Mouse (Mus musculus) limb, embryonic 14.5 days (tissue): ENCODE measurements at regions not wholly inside any gene's neighbourhood (a gene's known extent, or its start where the extent isn't known, plus 50 kb on each side); places are given as distances from the start of the nearest gene placed in this dataset.

Source experiments
- ATAC-seq: fragments of 200-750 bp; cut with Nextera tagmentation; 2 replicates; pipeline ENCODE4 v1.8.0; 2017; ENCODE audit warnings: low read depth, moderate number of reproducible peaks, moderate TSS enrichment; ENCODE audit not compliant: low FRiP score
- DNase-seq: peaks from one replicate; pipeline ENCODE4 v3.0.0-alpha.2; 2015; ENCODE audit warnings: low spot score
- H3K27ac ChIP-seq: fragments of 300-500 bp; sonication (generic); replicated peaks from 2 replicates; pipeline ENCODE4 v1.5.1; 2014; ENCODE audit warnings: low read depth, mild to moderate bottlenecking, low read length, moderate library complexity, mixed read lengths
- H3K27me3 ChIP-seq: fragments of 300-500 bp; sonication (generic); 2 replicates; pipeline ENCODE4 v1.6.1; 2014; ENCODE audit warnings: low read length, mixed read lengths; ENCODE audit not compliant: control insufficient read depth, insufficient read depth
- H3K36me3 ChIP-seq: fragments of 300-500 bp; sonication (generic); 2 replicates; pipeline ENCODE4 v1.6.1; 2014; ENCODE audit warnings: mild to moderate bottlenecking, low read length, moderate library complexity, mixed read lengths; ENCODE audit not compliant: control insufficient read depth, insufficient read depth
- H3K4me1 ChIP-seq: fragments of 300-500 bp; sonication (generic); 2 replicates; pipeline ENCODE4 v1.6.1; 2014; ENCODE audit warnings: antibody characterized with exemption, low read length, mixed read lengths; ENCODE audit not compliant: control insufficient read depth, insufficient read depth
- H3K4me2 ChIP-seq: fragments of 300-500 bp; sonication (generic); replicated peaks from 2 replicates; pipeline ENCODE4 v1.6.1; 2014; ENCODE audit warnings: low read depth, mild to moderate bottlenecking, low read length, moderate library complexity; ENCODE audit not compliant: severe bottlenecking
- H3K4me3 ChIP-seq: fragments of 300-500 bp; sonication (generic); replicated peaks from 2 replicates; pipeline ENCODE4 v1.5.1; 2014; ENCODE audit warnings: low read length
- H3K9ac ChIP-seq: fragments of 300-500 bp; sonication (generic); 2 replicates; pipeline ENCODE4 v1.6.1; 2014; ENCODE audit warnings: mild to moderate bottlenecking, low read depth, low read length, moderate library complexity; ENCODE audit not compliant: severe bottlenecking
- H3K9me3 ChIP-seq: fragments of 300-500 bp; sonication (generic); 2 replicates; pipeline ENCODE4 v1.6.1; 2016; ENCODE audit warnings: low read length; ENCODE audit not compliant: control insufficient read depth
- POLR2A ChIP-seq: fragments of 200-500 bp; IDR thresholded peaks from 2 replicates; pipeline ENCODE4 v1.8.0; 2012; ENCODE audit warnings: inconsistent platforms, mild to moderate bottlenecking, moderate library complexity, borderline replicate concordance; ENCODE audit not compliant: insufficient read depth, insufficient read length; ENCODE audit errors: extremely low read depth
- WGBS: fragments of 180-500 bp; shearing (Covaris S2); extraction: QIAGEN DNeasy Blood & Tissue Kit; methylation state at CpG from one replicate; pipeline ENCODE4 v1.1.7; 2014; 5-methylcytosine and 5-hydroxymethylcytosine counted together

DNA sequence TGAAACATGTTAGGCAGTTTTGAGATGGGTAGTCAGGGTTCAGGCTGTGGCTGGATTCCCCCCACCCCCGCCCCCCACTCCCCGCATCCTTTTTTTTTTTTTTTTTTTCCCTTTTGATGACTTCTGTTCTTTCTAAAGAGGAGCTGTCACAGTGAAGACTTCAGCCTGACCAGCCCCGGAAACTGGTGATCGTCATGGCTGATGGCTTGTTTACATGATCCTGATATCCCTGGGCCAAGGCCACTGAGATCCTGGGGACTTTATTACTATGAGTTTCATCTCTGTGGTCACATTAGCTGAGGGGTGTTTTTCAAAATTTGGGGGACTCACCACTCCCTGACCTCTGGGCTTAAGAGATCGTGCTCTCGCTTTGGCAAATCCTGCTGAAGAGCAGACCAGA lies 275.9 kb upstream of the Zfp507 start:
- no peak for ATAC-seq
- whole genome bisulfite sequencing, result 57% methylated on average over 4 of the region's 6 CpGs

DNA sequence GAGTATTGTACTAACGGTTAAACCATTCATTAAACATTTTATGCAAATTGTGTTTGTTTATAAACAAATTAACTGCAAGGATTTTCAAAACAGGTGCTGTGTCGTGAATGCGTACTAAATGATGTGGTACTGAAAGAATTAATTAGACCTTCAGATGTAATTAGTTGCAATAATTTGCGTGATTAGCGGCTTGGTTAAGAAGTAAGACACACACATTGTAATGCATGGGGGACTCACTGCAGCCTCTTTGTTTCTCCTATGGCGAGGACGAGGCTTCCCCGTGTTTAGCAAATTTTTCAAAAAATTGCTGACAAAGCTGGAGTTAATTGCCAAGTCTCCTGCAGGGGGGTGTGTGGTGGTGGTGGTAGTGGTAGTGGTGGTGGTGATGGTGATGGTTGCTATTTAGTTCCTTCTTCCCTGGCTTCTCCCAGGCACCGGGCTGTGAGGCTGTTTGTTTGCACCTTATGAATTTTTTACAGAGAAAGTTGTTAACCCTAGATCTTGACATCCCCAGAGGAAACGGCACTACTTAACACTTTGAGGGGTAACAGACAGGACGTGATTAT lies 275.4 kb upstream of the Zfp507 start:
- peaks cover 26% of the 10 kb centered on the region for H3K4me1 ChIP-seq
- TF ChIP-seq POLR2A, result no peak
- no peaks in the 10 kb centered on the region for H3K9me3 ChIP-seq
- peaks cover 3% of the 10 kb centered on the region; the same call in 1 of the 2 replicates for H3K27me3 ChIP-seq
- H3K4me3 ChIP-seq, result no peak overlapping the region
- WGBS, result 42% methylated on average over 11 of the region's 11 CpGs
- no peak for ATAC-seq
- no peak overlapping the region for H3K9ac ChIP-seq
- no peak overlapping the region for H3K27ac ChIP-seq
- DNase-seq, result no peak
- H3K36me3 ChIP-seq, result no peaks in the 10 kb centered on the region
- no peak overlapping the region for H3K4me2 ChIP-seq

More for the DNA sequence above, 275.9 kb upstream of the Zfp507 start:
- Histone ChIP-seq H3K27ac (no peak overlapping the region), H3K9ac (no peak overlapping the region), H3K4me2 (no peak overlapping the region), H3K4me3 (no peak overlapping the region), H3K36me3 (no peaks in the 10 kb centered on the region), H3K9me3 (no peaks in the 10 kb centered on the region), H3K4me1 (peaks cover 22% of the 10 kb centered on the region), H3K27me3 (no peaks in the 10 kb centered on the region)
- TF ChIP-seq POLR2A, result no peak
- no peak for DNase-seq

- TF ChIP-seq POLR2A, result no peak
- H3K27me3 ChIP-seq, result peaks cover 8% of the 10 kb centered on the region; the same call in 1 of the 2 replicates
- no peaks in the 10 kb centered on the region for H3K9me3 ChIP-seq
- H3K4me1 ChIP-seq, result peaks cover 28% of the 10 kb centered on the region
- no peak overlapping the region for H3K4me3 ChIP-seq
- H3K36me3 ChIP-seq, result no peaks in the 10 kb centered on the region
- no peak overlapping the region for H3K4me2 ChIP-seq
- DNase-seq (peak; percentile 20), ATAC-seq (no peak)
- no peak overlapping the region for H3K9ac ChIP-seq
- no peak overlapping the region for H3K27ac ChIP-seq
- WGBS, result 48% methylated on average over 2 of the region's 2 CpGs
These were observed 274.5 kb upstream of the Zfp507 start for GRCm38 (mm10) chr7:36077271-36077670.

DNA sequence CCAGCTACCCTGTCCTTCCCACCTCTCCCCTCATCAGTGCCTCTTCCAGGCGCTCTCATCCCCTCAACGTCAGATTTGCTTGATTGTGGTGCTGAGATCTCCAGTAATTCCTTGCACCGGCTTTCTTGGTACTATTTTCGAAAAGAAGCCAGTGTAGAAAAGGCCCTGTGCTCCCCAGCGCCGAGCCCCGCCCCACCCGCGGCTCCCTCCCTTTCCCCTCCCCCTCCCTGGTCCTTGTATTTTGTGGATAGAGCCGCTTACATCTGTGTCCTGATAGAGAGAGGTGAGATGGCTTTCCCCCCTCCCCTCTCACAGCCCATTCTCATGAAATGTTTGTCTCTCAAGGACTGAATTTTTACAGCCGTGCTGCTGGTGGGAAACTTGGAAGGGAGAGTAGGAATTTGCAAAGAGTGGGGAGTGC lies 273.2 kb upstream of the Zfp507 start:
- Histone ChIP-seq H3K4me1 (peaks cover 28% of the 10 kb centered on the region), H3K9ac (no peak overlapping the region), H3K4me3 (no peak overlapping the region), H3K4me2 (peak overlapping the region; percentile 34), H3K27ac (no peak overlapping the region), H3K36me3 (no peaks in the 10 kb centered on the region), H3K9me3 (no peaks in the 10 kb centered on the region), H3K27me3 (peaks cover 8% of the 10 kb centered on the region; the same call in 1 of the 2 replicates)
- peak; percentile 13 for DNase-seq
- WGBS, result 2% methylated on average over 11 of the region's 11 CpGs
- TF ChIP-seq POLR2A, result no peak
- ATAC-seq, result peak; percentile 66

DNA sequence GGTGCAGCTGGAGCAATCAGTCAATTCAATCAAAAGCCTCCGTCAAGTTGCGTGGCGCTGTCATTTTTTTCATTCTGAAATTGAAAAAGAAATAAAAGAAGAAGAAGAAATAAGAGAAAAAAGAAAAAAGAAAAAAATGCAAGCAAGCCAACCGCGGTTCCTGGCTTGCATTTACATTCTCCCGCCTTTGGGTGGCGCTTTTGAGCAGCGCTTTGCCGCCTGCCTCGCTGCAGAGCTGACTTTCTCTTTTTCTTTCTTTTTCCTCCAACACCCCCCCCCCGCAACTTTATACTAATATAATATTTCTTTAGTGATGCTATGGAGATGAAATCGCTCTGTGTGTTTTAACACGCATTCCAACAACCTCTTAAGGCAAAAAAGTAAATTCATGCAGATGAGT lies 269.0 kb upstream of the Zfp507 start:
- Histone ChIP-seq H3K4me3 (peak overlapping the region; percentile 18), H3K4me2 (peak overlapping the region; percentile 39), H3K9me3 (no peaks in the 10 kb centered on the region), H3K9ac (no peak overlapping the region), H3K27ac (no peak overlapping the region), H3K27me3 (peaks cover 12% of the 10 kb centered on the region; the same call in 1 of the 2 replicates), H3K36me3 (no peaks in the 10 kb centered on the region), H3K4me1 (peaks cover 22% of the 10 kb centered on the region)
- DNase-seq, result peak; percentile 11
- ATAC-seq, result no peak
- no peak for TF ChIP-seq POLR2A
- WGBS, result 11% methylated on average over 13 of the region's 13 CpGs
